Mouse (Mus musculus) urinary bladder, postnatal 0 days (tissue): Measurements from ENCODE around the gene Cyp1a1. TPM values are rescaled to one million over a fixed set of nuclear protein-coding genes. Genes with fewer than 3 reads are reported as not detected.

Experiments
- polyA plus RNA-seq: library from polyadenylated mRNA; unstranded; fragments of >200 nt; fragmentation: Nextera tagmentation; extraction: Ambion mirVana; gene quantifications from 2 replicates; pipeline ENCODE4 v1.2.1, GENCODE M21; 2015

The Cyp1a1 gene
- 0.06 and 0.16 TPM in 2 replicates for polyA plus RNA-seq

GRCm38 (mm10) chr9:57687751-57688150, at the start of gene Cyp1a1:
Cyp1a1 (plus strand) TSS chr9:57687928.

DNA sequence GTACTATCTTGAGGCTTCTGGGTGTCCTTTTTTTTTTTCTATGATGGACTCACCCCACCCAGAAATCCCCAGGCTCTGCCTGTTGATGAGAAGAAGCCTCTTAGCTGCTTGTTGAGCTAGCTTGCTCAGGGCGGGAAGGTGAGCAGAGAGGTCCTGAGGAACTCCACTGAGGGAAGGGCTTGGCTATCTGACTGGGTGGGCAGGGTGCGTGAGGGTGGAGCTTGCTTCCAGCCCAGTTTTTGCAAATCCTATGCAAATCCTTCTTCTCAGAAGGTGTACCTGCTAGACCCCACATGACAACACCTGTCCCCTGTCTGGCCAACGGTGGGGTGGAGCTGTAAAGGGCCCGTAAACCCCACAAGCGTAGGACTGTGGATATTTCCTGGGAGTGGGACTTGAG, 34.4 kb upstream of the Cyp1a1 start, which contains the start of gene Csk:
Csk (minus strand) TSS at position 349 of the 400 bp plus-strand sequence.

GRCm38 (mm10) chr9:57683520-57683919, 4.2 kb upstream of the Cyp1a1 start, which contains the start of gene Cyp1a2:
Cyp1a2 (minus strand) TSS chr9:57683703.

GRCm38 (mm10) chr9:57708068-57708719, 20.5 kb downstream of the Cyp1a1 start, which contains the start of gene Edc3:
Edc3 (plus strand) TSS chr9:57708540.

Other genes starting within 250 kb of the Cyp1a1 start
- gene Ppcdc, start 247.8 kb upstream of the Cyp1a1 start, polyA plus RNA-seq = 22.0 and 24.5 TPM in 2 replicates
- gene Scamp5, start 219.9 kb upstream of the Cyp1a1 start, polyA plus RNA-seq = 15.4 and 16.2 TPM in 2 replicates
- gene Rpp25, start 183.9 kb upstream of the Cyp1a1 start, polyA plus RNA-seq = 7.0 and 9.2 TPM in 2 replicates
- gene Cox5a, start 166.7 kb upstream of the Cyp1a1 start, polyA plus RNA-seq = 514 and 536 TPM in 2 replicates
- gene Fam219b, start 150.4 kb upstream of the Cyp1a1 start, polyA plus RNA-seq = 15.2 and 16.3 TPM in 2 replicates
- gene Mpi, start 135.2 kb upstream of the Cyp1a1 start, polyA plus RNA-seq = 17.1 and 17.3 TPM in 2 replicates
- 52.6 and 54.4 TPM in 2 replicates for gene Scamp2, start 127.0 kb upstream of the Cyp1a1 start, polyA plus RNA-seq
- 10.3 and 12.9 TPM in 2 replicates for gene Ulk3, start 98.5 kb upstream of the Cyp1a1 start, polyA plus RNA-seq
- not detected in 2 replicates for gene Cplx3, start 81.6 kb upstream of the Cyp1a1 start, polyA plus RNA-seq
- not detected in 2 replicates for gene Lman1l, start 67.2 kb upstream of the Cyp1a1 start, polyA plus RNA-seq
- gene Csk, start 34.3 kb upstream of the Cyp1a1 start, polyA plus RNA-seq = 16.0 and 16.7 TPM in 2 replicates
- gene Cyp1a2, start 4.2 kb upstream of the Cyp1a1 start, polyA plus RNA-seq = not detected in 2 replicates
- 14.2 and 14.9 TPM in 2 replicates for gene Edc3, start 20.6 kb downstream of the Cyp1a1 start, polyA plus RNA-seq
- 37.7 and 45.8 TPM in 2 replicates for gene Clk3, start 77.9 kb downstream of the Cyp1a1 start, polyA plus RNA-seq
- 3.8 and 5.1 TPM in 2 replicates for gene Arid3b, start 148.9 kb downstream of the Cyp1a1 start, polyA plus RNA-seq
- 87.3 and 88.9 TPM in 2 replicates for gene Ubl7, start 223.1 kb downstream of the Cyp1a1 start, polyA plus RNA-seq